Mouse (Mus musculus): ENCODE measurements at regions not wholly inside any gene's neighbourhood (a gene's known extent, or its start where the extent isn't known, plus 50 kb on each side); places are given as distances from the start of the nearest gene placed in this dataset.
A peak's percentile ranks its signal among the peaks of the same experiment; 100 is the strongest.

DNA sequence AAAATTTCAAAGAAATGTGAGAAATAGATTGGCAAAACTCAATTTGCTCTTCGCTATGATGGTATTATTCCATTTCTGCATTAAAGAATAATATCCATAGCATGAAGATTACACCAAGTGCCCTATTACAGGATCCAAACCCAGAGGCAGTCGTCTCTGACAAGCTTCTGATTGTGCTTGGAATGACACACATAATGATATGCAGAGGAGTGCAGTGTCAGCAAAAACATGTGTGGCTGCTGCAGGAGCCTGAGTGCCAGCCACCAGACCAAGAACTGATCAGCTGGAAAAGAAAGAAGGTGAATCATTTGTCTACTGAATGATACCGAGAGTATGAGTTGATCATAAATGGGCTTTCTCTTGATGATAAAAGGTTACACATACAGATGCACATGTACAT, 137.3 kb downstream of the Il15 start:
- no peak for DNase-seq

DNA sequence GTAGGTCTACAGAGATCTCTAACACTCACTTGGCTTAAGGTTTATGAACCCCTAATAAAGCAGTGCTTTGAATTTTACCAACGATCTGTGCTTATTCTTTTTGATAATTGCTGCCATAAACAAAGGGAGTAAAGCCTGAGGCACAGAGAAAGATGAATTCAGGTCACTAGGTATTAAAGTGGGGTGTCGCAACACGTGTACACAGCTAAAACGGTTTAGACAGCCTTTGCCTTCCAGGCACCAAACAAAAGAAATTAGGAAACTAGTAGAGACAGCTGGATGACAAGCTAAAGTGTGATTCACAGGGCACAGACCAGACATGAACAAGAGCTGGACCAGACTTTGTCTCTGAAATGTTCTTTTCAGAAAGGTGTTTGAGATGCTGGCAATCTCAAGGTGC, 140.8 kb downstream of the Il15 start:
- no peak for DNase-seq

DNA sequence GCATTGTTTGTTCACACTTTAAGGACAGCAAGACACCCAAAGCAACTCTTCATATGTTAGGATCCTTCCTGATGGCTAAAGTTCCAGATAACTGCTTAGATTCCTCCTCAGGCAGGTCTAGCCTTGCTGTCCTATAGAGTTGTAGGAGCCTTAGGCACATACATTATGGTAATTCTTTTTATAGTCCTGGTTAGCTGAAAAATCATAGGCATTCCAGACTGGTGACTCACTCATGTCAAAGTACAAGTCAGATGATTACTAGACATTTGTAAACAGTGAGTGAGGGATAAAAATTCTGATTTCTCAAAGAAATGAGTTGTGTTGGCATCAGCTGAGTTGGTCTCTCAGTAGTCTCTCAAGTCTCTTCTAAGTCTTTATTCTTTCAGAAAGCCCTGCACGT, 142.4 kb downstream of the Il15 start:
- no peak for DNase-seq

DNA sequence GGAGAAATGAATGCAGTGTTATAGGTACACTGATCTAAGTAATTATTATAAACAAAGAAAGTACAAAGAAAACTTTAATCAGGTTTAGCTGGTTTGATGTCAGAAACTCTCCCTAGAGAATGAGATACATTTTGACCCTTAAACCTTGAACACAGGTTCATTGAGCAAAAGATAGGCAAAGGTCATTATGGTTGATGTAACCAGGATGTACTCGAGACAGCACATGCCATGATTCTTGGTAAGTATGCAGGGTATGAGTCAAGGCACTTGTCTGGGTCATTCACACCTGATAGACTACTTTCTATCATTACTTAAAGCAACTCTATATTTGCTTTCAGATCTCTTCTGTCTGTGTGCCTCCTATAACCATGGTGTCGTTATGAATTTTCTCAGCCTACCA, 147.2 kb downstream of the Il15 start:
- DNase-seq = no peak

DNA sequence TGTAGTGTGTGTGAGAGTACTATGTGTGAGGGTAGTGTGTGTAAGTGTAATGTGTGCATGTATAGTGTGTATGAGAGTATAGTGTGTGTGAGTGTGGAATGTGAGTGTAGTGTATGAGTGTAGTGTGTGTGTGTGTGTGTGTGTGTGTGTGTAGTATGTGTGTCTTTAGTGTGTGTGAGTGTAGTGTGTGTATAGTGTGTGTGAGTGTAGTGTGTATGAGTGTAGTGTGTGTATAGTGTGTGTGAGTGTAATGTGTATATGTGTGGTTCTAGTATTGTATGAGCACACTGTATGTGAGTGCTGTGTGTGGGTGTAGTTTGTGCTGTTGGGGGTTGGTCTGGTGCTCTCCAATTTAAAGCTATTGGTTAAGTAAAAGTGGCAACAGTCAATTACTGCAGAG, 150.6 kb downstream of the Il15 start:
- no peak for DNase-seq

DNA sequence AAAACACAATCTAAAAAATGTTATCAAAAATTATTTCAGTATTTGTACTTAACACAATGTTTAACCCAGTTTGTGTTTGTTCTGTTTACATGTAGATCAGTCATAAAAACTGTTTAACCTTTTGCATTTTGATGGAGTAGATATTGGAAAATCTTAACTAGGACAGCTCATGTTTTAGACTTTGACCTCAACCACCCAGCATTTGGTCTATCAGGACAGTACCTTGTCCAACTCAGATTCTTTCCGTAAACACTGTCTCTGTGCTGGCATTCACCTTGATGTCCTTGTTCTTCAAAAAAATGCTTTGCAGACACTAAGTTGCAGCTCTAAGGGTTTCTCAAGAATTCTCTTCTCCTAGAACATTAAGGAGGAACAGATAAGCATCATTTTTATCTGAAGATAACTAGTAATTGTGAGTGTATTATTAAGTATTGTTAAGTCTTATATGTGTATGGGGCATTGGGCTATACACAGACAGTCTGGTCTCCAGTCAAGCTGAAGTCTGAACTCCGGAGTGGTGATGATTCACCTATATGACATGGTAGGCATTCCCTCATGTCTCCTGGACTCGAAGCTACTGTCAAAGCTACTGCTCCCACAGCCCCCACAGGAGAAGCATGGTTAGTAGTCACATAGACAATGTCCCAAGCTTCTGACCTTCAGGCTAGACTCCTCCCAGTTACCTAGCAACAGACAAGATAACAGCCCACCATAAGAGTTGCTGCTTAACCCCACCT, 153.0 kb downstream of the Il15 start:
- no peak for DNase-seq

DNA sequence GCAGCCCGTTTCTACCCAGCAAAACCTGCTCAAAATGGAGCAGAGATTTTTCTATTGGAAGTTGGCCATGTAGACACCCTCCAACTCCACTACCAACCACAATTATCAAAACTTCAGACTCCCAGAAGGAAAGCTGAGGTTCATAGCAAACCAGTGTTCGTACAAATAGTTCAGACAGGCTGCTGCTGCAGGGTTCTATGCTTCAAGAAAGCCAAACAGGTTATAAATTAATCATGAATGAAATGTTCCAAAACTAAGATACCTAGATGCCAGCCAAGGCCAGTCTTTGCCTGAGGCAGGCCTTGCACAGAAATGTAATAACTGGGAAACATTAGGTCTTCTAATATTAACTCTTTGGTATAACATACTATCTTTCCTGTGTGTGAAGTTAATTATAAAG, 158.9 kb downstream of the Il15 start:
- no peak for DNase-seq

DNA sequence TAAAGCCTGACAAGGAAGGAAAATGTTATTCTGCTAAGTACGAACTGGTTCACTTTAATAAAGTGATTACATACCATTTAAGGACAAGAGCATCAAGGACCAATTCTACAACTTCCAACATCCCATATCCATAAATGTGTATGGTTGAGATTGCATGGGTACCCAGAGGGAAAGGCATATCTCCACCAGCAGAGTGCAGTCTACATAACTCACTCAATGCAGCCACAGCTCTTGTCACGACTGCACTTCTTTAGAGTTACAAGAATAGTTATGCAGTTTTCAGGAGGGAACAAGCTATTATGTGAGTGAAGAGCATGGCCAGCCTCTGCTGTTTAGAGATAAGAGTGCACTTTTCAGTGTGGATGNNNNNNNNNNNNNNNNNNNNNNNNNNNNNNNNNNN, 173.1 kb downstream of the Il15 start:
- DNase-seq = no peak

DNA sequence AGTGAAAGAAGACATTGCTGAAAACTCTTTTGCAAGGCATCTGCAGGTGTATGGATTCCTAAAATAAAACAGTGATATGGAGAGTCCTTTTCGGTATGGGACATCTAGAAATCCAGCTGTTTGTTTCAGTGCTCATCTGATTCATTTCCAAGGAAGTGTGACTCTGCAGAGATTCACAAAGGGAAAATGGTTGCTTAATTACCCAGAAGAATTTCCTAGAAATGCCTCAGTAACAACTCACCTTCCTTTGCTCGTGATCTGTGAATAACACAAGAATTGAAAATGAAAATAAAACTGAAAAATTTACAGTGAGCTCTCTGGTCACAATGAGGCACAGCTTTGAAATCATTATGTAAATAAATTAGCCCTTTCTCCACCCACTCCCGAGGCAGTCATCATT, 201.3 kb downstream of the Il15 start:
- no peak for DNase-seq

DNA sequence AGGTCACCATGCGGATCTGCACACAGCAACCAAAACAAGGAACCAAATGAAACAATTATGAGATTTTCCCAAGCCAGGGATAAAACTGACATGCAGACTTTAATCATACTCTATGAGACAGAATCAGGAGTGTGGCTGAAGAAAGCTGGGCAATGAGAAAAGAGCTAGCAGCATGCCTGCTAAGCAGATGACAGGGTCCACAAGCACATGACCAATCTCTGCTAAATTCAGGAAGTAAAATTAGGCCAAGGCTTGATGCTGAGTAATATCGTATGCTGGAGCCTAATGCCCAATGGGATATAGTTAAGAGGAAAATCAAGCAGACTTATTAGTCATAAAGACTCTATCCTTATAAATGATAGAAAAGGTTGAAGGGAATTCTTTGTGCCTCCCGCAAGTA, 202.8 kb downstream of the Il15 start:
- peak; percentile 15 for DNase-seq

DNA sequence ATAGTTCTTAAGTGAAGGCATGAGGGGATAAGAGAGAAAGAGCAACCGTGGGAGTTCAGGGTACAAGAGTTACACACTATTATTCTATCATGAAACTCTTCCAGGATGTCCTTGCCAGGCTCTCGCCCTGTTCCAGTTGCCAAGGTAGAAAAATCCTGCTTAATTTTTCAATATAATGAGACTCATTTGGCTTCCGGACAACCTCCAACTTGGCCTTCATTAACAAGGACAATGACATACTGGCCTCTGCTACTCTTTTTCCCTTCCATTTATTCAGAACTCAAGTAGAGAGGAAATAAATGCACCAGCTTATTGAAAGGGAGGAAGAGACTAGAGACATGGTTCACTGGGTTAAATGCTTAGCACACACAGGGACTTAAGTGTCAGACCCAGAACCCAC, 206.5 kb downstream of the Il15 start:
- peak; percentile 16 for DNase-seq

DNA sequence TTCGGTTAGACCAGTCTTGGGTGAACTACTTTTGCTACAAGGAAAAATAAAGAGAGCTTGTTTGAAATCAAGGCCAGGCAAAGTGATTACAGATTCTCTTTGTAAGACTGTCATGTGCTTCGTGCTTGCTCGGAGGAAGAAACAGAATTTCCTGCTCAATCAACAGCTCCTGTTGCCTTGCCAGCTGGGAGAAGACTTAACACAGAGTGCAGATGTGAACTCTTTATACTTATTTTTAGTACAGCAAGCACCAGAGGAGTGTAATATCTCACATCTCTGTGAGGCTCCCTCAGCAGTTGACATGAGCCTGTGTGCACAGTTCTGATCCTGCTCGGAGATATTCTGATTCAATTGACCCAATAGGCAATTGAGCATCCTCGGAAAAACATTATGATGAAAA, 207.9 kb downstream of the Il15 start:
- no peak for DNase-seq

DNA sequence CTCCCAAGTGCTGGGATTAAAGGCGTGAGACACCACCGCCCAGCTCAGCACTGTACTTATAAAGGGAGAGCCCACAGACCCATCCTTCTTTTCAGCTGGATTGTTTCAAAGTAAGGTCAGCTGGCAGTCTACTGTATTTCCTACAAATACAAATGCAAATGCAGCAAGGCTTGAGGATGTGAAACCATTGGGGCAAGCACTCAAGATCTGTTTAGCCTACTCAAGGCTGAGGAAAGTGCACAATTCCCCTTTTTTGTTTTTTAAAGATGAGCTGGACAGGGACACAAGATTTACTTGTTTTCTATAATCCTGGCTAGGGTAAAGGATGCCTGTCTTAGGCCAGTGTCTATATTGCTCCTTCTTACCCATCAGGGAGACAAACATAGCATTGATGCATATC, 212.0 kb downstream of the Il15 start:
- DNase-seq = no peak

DNA sequence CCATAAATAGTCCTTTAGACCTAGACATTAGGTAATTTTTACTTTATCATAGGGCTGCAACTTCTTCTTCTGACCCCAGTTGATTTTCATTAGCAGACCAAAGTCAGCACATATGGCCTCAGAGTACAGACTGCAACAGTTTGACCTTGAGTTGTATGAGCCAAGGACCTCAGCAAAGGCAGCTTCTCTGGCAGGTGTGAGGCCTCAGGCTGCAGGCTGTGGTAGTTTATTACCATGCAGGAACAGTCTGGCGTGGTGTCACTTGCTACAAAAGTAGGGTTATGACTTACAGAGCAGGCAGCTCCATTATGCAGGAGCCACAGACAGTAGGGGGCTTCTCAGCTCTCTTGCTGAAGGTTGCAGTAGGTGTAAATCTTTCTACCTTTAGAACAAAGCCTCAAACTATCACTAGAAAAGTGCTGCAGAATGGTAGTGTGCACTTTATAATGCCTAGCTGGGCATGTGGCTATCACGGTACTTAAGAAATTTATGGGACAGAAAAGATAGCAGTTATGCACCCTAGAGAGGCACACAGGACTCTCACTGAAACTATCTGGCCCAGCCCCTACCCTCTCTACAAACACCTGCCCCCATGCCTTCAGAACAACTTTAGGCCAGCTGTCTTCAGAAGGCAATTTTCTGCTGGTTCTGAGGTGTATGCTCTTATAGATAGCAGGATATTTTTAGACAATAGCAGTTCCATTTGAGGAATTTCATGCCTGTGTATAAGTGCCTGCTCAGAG, 215.7 kb downstream of the Il15 start:
- no peak for DNase-seq

DNA sequence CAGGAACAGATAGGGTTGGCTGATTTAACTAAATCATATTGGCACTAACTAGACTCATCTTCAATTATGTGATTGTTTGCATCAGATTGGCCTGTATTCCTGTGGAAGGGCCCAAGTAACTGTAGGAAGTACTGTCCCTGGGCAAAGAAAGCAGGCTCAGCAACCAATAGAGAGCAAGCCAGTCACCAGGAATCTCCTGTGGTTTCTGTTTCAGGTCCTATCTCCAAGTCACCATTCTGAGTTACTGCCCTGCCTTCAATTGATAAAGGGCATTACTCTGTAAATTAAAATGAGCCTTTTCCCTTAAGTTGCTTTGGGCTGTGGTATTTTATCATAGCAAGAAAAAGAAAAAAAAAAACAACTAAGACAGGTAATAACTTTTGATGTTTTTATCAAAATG, 219.0 kb downstream of the Il15 start:
- no peak for DNase-seq
